Mouse (Mus musculus) liver, embryonic 16.5 days (tissue): ENCODE measurements around the gene Pex7. TPM values are rescaled to one million over a fixed set of nuclear protein-coding genes. Genes with fewer than 3 reads are reported as not detected.

Experiments used
- ATAC-seq: fragments of 200-750 bp; cut with Nextera tagmentation; 2 replicates; pipeline ENCODE4 v1.8.0; 2017; ENCODE audit warnings: low read depth, mild to moderate bottlenecking, moderate number of reproducible peaks, moderate library complexity
- H3K27ac ChIP-seq: fragments of 300-500 bp; sonication (generic); 2 replicates; pipeline ENCODE4 v1.5.1; 2014; ENCODE audit warnings: mild to moderate bottlenecking, low read length
- H3K27me3 ChIP-seq: fragments of 300-500 bp; sonication (generic); 2 replicates; pipeline ENCODE4 v1.6.1; 2014; ENCODE audit warnings: low read depth, low read length, mixed read lengths; ENCODE audit not compliant: control insufficient read depth, insufficient read depth
- H3K36me3 ChIP-seq: fragments of 300-500 bp; sonication (generic); 2 replicates; pipeline ENCODE4 v1.6.1; 2014; ENCODE audit warnings: mild to moderate bottlenecking; ENCODE audit not compliant: control insufficient read depth, insufficient read depth
- H3K4me1 ChIP-seq: fragments of 300-500 bp; sonication (generic); 2 replicates; pipeline ENCODE4 v1.6.1; 2014; ENCODE audit warnings: low read depth, low read length, mixed read lengths; ENCODE audit not compliant: control insufficient read depth
- H3K4me2 ChIP-seq: fragments of 300-500 bp; sonication (generic); 2 replicates; pipeline ENCODE4 v1.6.1; 2014; ENCODE audit warnings: low read depth, low read length, mixed read lengths
- H3K4me3 ChIP-seq: fragments of 300-500 bp; sonication (generic); 2 replicates; pipeline ENCODE4 v1.5.1; 2014; ENCODE audit warnings: low read depth, mild to moderate bottlenecking, low read length
- H3K9ac ChIP-seq: fragments of 300-500 bp; sonication (generic); 2 replicates; pipeline ENCODE4 v1.6.1; 2014; ENCODE audit warnings: low read depth, low read length
- H3K9me3 ChIP-seq: fragments of 300-500 bp; sonication (generic); replicated peaks from 2 replicates; pipeline ENCODE4 v1.6.1; 2016; ENCODE audit warnings: low read length; ENCODE audit not compliant: control insufficient read depth
- WGBS: fragments of 180-500 bp; shearing (Covaris S2); extraction: QIAGEN DNeasy Blood & Tissue Kit; methylation state at CpG from one replicate; pipeline ENCODE4 v1.1.7; 2014; ENCODE audit not compliant: insufficient replicate concordance; 5-methylcytosine and 5-hydroxymethylcytosine counted together
- polyA plus RNA-seq: library from polyadenylated mRNA; unstranded; fragments of >200 nt; fragmentation: Nextera tagmentation; extraction: Ambion mirVana; gene quantifications from 2 replicates; pipeline ENCODE4 v1.2.1, GENCODE M21; 2015

Gene Pex7
- polyA plus RNA-seq, 1 experiment from 2014 or later = 33.1 TPM

DNA sequence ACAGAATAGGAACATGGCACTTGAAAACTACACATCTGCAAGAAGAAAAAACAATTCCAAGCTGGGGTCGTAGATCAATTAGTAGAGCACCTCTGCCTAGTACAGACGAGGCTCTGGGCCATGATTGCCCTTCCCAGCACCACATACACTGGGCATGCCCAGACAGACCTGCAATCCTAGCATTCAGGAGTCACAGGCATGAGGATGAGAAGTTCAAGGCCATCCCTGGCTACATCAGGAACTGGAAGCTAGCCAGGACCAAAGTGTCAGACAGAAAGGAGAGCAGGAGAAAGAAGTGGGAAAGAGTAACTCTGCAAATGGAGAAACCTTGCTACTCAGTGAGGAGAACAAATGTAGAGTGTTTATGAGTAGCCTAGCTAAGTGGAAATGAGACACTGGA lies 7.3 kb downstream of the Pex7 start:
- Histone ChIP-seq H3K36me3 (no peaks in the 10 kb centered on the region; the same call in 1 of the 2 replicates), H3K4me2 (no peak overlapping the region), H3K4me1 (no peaks in the 10 kb centered on the region; the same call in none of the 2 replicates), H3K4me3 (no peak overlapping the region), H3K27me3 (no peaks in the 10 kb centered on the region), H3K27ac (no peak overlapping the region), H3K9ac (no peak overlapping the region), H3K9me3 (no peaks in the 10 kb centered on the region)
- ATAC-seq = no peak
- WGBS = 58% methylated on average over 2 of the region's 2 CpGs

DNA sequence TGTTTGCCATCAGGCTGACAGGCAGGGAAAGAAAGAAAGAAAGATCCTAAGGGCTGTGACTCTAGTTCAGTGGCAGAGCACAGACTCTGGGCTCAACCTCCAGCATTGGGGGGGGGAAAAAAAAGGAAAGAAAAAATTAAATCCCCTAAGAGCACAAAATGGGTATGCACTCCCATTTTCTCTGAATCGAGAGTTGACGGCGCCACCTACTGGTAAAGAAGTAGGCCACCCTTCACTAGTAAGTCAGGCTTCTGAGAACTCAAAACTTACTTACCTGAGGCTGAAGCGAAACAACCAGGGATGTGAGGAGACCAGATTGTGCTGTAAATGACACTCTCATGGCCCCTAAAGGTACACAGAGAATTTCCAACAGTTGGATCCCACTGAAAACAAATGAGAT lies 13.5 kb downstream of the Pex7 start:
- Histone ChIP-seq H3K27me3 (no peaks in the 10 kb centered on the region), H3K4me1 (no peaks in the 10 kb centered on the region), H3K4me3 (no peak overlapping the region), H3K9ac (no peak overlapping the region), H3K9me3 (no peaks in the 10 kb centered on the region), H3K36me3 (no peaks in the 10 kb centered on the region; the same call in 1 of the 2 replicates), H3K4me2 (no peak overlapping the region), H3K27ac (no peak overlapping the region)
- no peak for ATAC-seq
- 11% methylated on average over 4 of the region's 4 CpGs for WGBS

- H3K4me1 ChIP-seq = no peaks in the 10 kb centered on the region
- H3K36me3 ChIP-seq = no peaks in the 10 kb centered on the region; the same call in 1 of the 2 replicates
- no peak overlapping the region for H3K4me2 ChIP-seq
- H3K9me3 ChIP-seq = no peaks in the 10 kb centered on the region
- no peak overlapping the region for H3K9ac ChIP-seq
- H3K27me3 ChIP-seq = no peaks in the 10 kb centered on the region
- ATAC-seq = no peak
- no peak overlapping the region for H3K27ac ChIP-seq
- no peak overlapping the region for H3K4me3 ChIP-seq
- 68% methylated on average over 6 of the region's 6 CpGs for WGBS
Observed at GRCm38 (mm10) chr10:19893146-19893545, 14.3 kb downstream of the Pex7 start.

DNA sequence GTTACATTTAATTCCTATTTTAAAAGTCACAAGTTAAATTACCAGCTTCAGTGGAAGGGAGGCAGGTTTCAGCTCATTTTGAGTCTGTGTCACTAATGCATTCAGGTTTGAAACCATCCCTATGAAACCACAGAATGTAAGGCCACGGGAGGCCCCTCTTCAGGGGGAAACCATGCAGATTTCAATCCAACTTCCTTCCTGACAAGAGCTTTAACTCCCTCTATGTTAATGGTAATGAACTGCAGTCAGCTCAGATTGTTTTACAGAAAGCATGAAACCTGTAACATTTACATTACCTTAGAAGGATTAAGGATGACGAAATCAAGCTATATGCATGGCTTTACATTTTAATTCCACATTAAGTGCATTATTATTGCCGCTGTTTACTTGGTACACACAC lies 15.8 kb downstream of the Pex7 start:
- ATAC-seq = no peak
- Histone ChIP-seq H3K4me2 (no peak overlapping the region), H3K4me1 (no peaks in the 10 kb centered on the region), H3K4me3 (no peak overlapping the region), H3K9ac (no peak overlapping the region), H3K9me3 (no peaks in the 10 kb centered on the region), H3K36me3 (no peaks in the 10 kb centered on the region), H3K27ac (no peak overlapping the region), H3K27me3 (no peaks in the 10 kb centered on the region)
- WGBS = 42% methylated on average over 3 of the region's 3 CpGs

GRCm38 (mm10) chr10:19889908-19890307 lies 17.6 kb downstream of the Pex7 start:
- Histone ChIP-seq H3K27me3 (no peaks in the 10 kb centered on the region), H3K9ac (no peak overlapping the region), H3K27ac (no peak overlapping the region), H3K4me2 (no peak overlapping the region), H3K36me3 (no peaks in the 10 kb centered on the region), H3K4me3 (no peak overlapping the region), H3K9me3 (no peaks in the 10 kb centered on the region), H3K4me1 (no peaks in the 10 kb centered on the region; the same call in 1 of the 2 replicates)
- ATAC-seq = no peak
- 62% methylated on average over 3 of the region's 3 CpGs for WGBS

DNA sequence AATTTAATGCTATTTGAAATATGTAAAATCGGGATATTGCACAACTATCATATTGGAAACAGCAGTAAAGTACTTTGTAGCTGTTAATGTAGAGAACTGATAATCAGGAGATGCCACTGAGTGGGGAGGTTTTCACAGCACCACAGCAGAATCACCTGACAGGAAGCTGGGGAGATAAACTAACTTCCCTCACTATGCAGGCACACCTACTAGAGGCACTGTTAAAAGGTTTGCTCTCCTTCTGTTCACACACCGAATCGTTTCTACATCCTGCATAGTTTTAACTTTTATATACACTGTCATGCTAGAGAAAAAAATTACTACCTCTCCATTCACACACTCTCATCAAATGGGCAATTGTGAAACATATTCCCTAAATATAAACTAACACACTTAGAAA lies 21.2 kb downstream of the Pex7 start:
- Histone ChIP-seq H3K4me1 (no peaks in the 10 kb centered on the region; the same call in 1 of the 2 replicates), H3K4me2 (no peak overlapping the region), H3K9ac (no peak overlapping the region), H3K36me3 (no peaks in the 10 kb centered on the region), H3K9me3 (no peaks in the 10 kb centered on the region), H3K4me3 (no peak overlapping the region), H3K27ac (no peak overlapping the region), H3K27me3 (no peaks in the 10 kb centered on the region)
- 22% methylated on average over 3 of the region's 3 CpGs for WGBS
- ATAC-seq = no peak

- Histone ChIP-seq H3K27me3 (no peaks in the 10 kb centered on the region), H3K4me1 (no peaks in the 10 kb centered on the region; the same call in 1 of the 2 replicates)
- WGBS = 53% methylated on average over 4 of the region's 4 CpGs
Observed at GRCm38 (mm10) chr10:19884409-19884808, 23.1 kb downstream of the Pex7 start.

DNA sequence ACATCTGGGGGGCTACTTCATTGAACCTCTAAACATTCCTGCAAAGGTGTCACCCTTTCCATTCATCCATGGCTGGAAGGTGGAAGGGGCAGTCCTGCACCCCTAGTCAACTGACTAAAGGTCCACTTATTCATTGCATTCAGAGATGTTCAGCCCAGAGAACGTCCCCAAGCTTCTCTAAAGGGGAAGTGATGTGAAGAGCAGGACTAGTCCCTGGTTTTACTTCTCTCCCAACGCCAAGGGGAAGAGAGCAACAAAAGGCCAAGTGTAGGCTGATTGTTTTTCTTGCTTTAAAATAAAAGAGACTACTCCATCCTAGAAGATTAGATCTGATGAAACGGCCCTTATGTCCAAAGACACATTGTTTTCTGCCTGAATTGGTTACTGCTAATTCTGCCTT lies 27.1 kb downstream of the Pex7 start:
- no peak for ATAC-seq
- Histone ChIP-seq H3K4me2 (no peak overlapping the region), H3K4me3 (no peak overlapping the region), H3K36me3 (no peaks in the 10 kb centered on the region), H3K27me3 (no peaks in the 10 kb centered on the region), H3K9ac (no peak overlapping the region), H3K27ac (no peak overlapping the region), H3K9me3 (no peaks in the 10 kb centered on the region), H3K4me1 (no peaks in the 10 kb centered on the region)
- WGBS = 46% methylated on average over 3 of the region's 3 CpGs

More at GRCm38 (mm10) chr10:19884409-19884808, 23.1 kb downstream of the Pex7 start:
- no peaks in the 10 kb centered on the region for H3K9me3 ChIP-seq
- no peak for ATAC-seq
- no peak overlapping the region for H3K4me3 ChIP-seq
- H3K36me3 ChIP-seq = no peaks in the 10 kb centered on the region
- H3K4me2 ChIP-seq = no peak overlapping the region
- no peak overlapping the region for H3K9ac ChIP-seq
- H3K27ac ChIP-seq = no peak overlapping the region

DNA sequence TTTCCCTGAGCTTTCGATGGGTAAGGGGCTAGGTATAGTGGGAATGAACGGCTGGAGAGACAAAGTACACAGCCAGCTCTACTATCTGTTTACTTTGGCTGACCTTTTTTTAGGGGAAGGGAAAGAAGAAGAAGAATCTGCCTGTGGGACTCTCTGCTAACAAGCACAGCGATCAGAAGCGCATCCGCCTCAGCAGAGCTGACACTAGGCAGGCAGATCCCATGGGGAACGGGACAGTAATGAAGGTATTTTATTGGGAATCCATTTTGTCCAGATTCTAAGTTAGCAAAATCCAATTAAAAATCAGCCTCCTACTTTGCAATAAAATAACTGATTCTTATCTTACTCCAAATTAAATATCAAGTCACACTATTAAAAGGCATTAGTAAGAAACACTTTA lies 28.3 kb downstream of the Pex7 start:
- H3K9ac ChIP-seq = no peak overlapping the region
- 63% methylated on average over 6 of the region's 6 CpGs for WGBS
- 0 out of 2 replicates have a peak overlapping the region, but pooled peaks have one; percentile 1 for H3K4me2 ChIP-seq
- H3K9me3 ChIP-seq = no peaks in the 10 kb centered on the region
- no peak overlapping the region for H3K4me3 ChIP-seq
- no peak overlapping the region for H3K27ac ChIP-seq
- no peak for ATAC-seq
- H3K4me1 ChIP-seq = no peaks in the 10 kb centered on the region
- no peaks in the 10 kb centered on the region for H3K27me3 ChIP-seq
- H3K36me3 ChIP-seq = no peaks in the 10 kb centered on the region
